Mouse (Mus musculus) heart, embryonic 10.5 days (tissue): ENCODE data around the gene Chil4. TPM values are rescaled to one million over a fixed set of nuclear protein-coding genes. Genes with fewer than 3 reads are reported as not detected.

Experiments used
- polyA plus RNA-seq: library from polyadenylated mRNA; unstranded; fragments of >200 nt; fragmentation: Nextera tagmentation; extraction: Ambion mirVana; gene quantifications from 2 replicates; pipeline ENCODE4 v1.2.1, GENCODE M21; 2016

Gene Chil4
- polyA plus RNA-seq, 1 experiment from 2014 or later, result not detected

Other genes with a start within 250 kb of the Chil4 start
- 1.5 and 1.9 TPM in 2 replicates for gene Ovgp1, start 245.8 kb downstream of the Chil4 start, polyA plus RNA-seq
- gene Pifo, start 204.9 kb downstream of the Chil4 start, polyA plus RNA-seq, result 0.69 TPM in 1 of 2 replicates, not detected in the other
- gene Chil5, start 186.7 kb downstream of the Chil4 start, polyA plus RNA-seq, result not detected in 2 replicates
- gene Chia1, start 106.3 kb downstream of the Chil4 start, polyA plus RNA-seq, result 0.14 and 0.18 TPM in 2 replicates
- not detected in 2 replicates for gene Chil3, start 51.9 kb downstream of the Chil4 start, polyA plus RNA-seq
- not detected in 2 replicates for gene Chil6, start 186.7 kb upstream of the Chil4 start, polyA plus RNA-seq